Mouse (Mus musculus) left cerebral cortex, adult 6 months (tissue): ENCODE data around the gene Osgin1. TPM values are rescaled to one million over a fixed set of nuclear protein-coding genes. Genes with fewer than 3 reads are reported as not detected.

ENCODE experiments used
- long read RNA-seq, 2 experiments: library from polyadenylated mRNA; unstranded; transcript quantifications; one replicate each; pipeline ENCODE4 v2.0.0; 2019 to 2020
- polyA plus RNA-seq: library from polyadenylated mRNA; unstranded; fragments of <200 nt; fragmentation: Nextera tagmentation; gene quantifications from 2 replicates; pipeline ENCODE4 v1.2.3, GENCODE M21; 2021

Osgin1 gene
- 0.22 and 0.60 TPM in 2 replicates for polyA plus RNA-seq
- long read RNA-seq, experiment 1, partial matches to known transcripts = 0 of 2 reads
- long read RNA-seq, experiment 1, other reads (novel, unspliced or antisense) = 0 of 2 reads
- long read RNA-seq, experiment 2, partial matches to known transcripts = 0 of 1 reads
- long read RNA-seq, experiment 2, other reads (novel, unspliced or antisense) = 0 of 1 reads

DNA sequence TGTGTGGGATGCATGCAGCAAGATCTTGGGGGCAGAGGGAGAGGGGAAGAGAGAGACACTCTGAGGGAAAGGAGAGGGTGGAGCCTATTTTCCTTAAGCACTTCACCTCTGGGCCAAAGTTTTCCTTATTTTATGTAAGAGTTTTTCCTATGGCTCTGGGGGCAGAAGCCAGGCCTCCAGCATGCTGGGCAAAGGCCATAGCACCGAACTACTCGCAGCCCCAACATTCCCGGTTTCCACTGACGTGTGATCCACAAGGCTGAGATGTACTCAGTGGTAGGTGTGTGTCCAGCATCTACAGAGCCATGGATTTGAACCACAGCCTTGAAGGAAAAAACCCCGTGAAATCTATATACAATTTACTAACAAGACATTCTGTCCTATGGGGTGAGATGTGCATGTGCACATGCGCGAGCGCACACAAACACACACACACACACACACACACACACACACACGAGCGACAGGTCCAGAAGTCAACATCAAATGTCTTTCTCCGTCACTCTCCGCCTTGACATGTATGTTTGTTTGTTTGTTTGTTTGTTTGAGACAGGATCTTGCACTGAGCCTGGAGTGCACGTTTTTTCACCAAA, at the start of gene Osgin1:
TSS of gene Osgin1 (plus strand) at position 543 of the 593 bp plus-strand sequence.

DNA sequence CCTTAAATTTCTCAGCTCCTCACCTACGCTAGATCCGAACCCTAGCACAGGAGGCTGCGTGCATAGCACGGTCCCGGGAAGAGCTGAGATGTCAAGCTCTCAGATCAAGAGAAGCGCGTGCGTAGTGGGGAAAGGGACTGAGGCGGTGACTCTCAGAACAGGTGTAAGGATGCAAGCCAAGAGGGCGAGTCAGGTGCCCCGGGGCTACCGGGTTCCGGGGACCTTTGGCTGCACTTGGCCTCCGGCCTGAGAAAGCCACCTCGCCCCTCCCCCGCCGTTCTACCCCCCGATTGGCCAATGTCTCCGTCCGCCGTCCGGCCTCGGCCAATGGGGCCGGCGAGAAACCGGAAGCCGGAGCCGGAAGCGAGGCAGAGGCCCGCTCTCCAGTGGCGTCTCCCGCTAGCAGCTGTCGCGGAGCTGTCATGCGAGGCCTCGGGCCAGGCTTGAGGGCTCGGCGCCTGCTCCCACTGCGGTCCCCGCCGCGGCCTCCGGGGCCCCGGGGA, 39.3 kb upstream of the Osgin1 start, which contains the start of gene Mlycd:
TSS of gene Mlycd (plus strand) at position 355 of the 503 bp plus-strand sequence.

DNA sequence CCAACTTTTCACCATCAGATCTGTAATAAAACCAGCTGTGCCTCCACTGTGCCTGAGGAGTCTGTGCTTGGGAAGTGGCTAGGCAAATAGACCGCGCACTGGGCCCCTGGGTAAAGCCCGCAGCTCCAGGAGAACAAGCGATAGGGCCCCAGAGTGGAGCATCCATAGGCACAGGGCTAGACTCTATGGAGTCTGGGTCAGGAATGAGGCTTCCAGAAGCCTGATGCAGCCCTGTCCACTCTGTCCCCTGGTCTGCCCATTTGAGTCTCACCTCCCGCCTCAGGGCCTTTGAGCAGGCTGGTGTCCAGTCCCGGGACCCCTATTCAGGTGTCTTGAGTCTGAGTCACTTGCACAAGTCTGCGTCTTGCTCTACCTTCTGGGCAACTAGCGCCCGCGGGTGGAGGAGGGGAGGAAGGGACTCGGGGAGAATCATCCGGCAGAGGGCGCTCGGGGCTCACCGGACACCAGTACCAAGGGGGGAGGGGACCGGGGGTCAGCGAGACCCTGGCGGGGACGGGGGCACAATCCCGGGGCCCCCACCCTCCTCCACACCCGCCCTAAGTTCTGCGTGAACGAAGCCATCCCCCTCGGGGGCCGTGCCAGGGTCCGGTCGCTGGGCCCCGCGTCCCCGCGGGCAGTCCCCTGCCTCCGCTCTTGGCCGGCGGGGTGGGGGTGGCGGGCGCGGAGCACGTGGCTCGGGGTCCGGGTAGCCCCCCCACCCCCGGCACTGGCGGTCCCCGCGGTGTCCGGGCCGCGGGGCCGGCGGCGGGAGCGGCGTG, 12.5 kb downstream of the Osgin1 start, which contains the start of gene Necab2:
TSS of gene Necab2 (plus strand) at position 509 of the 779 bp plus-strand sequence.

Other genes with a start within 250 kb of the Osgin1 start
- gene Hsbp1, start 89.6 kb upstream of the Osgin1 start, polyA plus RNA-seq = 681 and 799 TPM in 2 replicates
- gene Mlycd, start 39.2 kb upstream of the Osgin1 start, polyA plus RNA-seq = 5.9 and 34.8 TPM in 2 replicates
- 29.3 and 70.6 TPM in 2 replicates for gene Necab2, start 12.6 kb downstream of the Osgin1 start, polyA plus RNA-seq
- gene Slc38a8, start 67.6 kb downstream of the Osgin1 start, polyA plus RNA-seq = 0.09 TPM in 1 of 2 replicates, not detected in the other
- gene Mbtps1, start 124.6 kb downstream of the Osgin1 start, polyA plus RNA-seq = 14.2 and 16.5 TPM in 2 replicates
- gene Hsdl1, start 141.1 kb downstream of the Osgin1 start, polyA plus RNA-seq = 32.9 and 40.8 TPM in 2 replicates
- 0.32 and 0.41 TPM in 2 replicates for gene Dnaaf1, start 141.1 kb downstream of the Osgin1 start, polyA plus RNA-seq
- gene Taf1c, start 171.1 kb downstream of the Osgin1 start, polyA plus RNA-seq = 3.0 and 3.8 TPM in 2 replicates
- not detected in 2 replicates for gene Adad2, start 178.6 kb downstream of the Osgin1 start, polyA plus RNA-seq
- 4.1 and 4.4 TPM in 2 replicates for gene Kcng4, start 201.6 kb downstream of the Osgin1 start, polyA plus RNA-seq
- gene Wfdc1, start 232.2 kb downstream of the Osgin1 start, polyA plus RNA-seq = 12.0 and 15.7 TPM in 2 replicates